Mouse (Mus musculus) liver, adult 2 months (tissue): ENCODE measurements around the gene 4931406C07Rik.

Experiments
- CTCF ChIP-seq: fragments of 200-500 bp; IDR thresholded peaks from 2 replicates; pipeline ENCODE4 v1.5.1; 2011; ENCODE audit warnings: low read depth, low read length, control low read depth
- POLR2A ChIP-seq: fragments of 200-500 bp; IDR thresholded peaks from 2 replicates; pipeline ENCODE4 v1.6.1; 2011; ENCODE audit warnings: low read length, control low read depth; ENCODE audit not compliant: insufficient read depth; ENCODE audit errors: extremely low read depth

GRCm38 (mm10) chr9:15309425-15309824 is 3.2 kb upstream of the 4931406C07Rik start:
- TF ChIP-seq CTCF, result no peak
- TF ChIP-seq POLR2A, result no peak
